Mouse (Mus musculus): ENCODE data around the gene Cpe.

GRCm38 (mm10) chr8:64647148-64647547 lies 45.7 kb downstream of the Cpe start:
- TF ChIP-seq POLR2A (IDR thresholded peaks at IDR 0.05; ENCODE audit: low read depth, low read length) (no peak), CTCF (IDR thresholded peaks at IDR 0.05; ENCODE audit: borderline replicate concordance, insufficient read depth, low read length) (no peak)
